ENCODE assay signal across 10 mouse cellular contexts in the genomic region with DNA sequence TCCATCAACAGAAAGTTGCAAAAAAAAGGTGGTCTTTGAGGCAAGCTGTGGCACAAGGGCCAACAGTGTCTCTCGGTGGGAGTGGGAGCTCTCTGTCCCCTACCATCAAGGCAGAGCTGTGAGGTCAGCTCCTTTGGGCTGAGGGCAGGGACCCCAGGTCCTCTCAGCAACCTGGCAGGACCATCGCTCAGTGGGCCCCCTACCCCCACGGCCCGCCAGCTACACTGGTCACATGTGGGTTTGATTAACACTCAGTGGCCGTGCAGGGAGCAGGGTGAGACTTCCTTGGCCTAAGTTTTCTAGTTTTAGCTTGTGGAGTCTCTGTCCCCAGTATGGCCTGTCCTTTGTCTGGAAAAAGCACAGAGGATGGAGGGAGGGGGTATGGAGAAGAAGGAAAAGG. TPM values are rescaled to one million over a fixed set of nuclear protein-coding genes. Genes with fewer than 3 reads are reported as not detected.
DNase-seq lines count a peak whose midpoint lies in the region; ATAC-seq lines count a peak whose summit lies in the region.
"Had no signal": no experiment of that assay in that cellular context is flagged by ENCODE, and none has a peak within 500 bp of the region (broad histone marks: within the 10 kb centered on the region; RNA-seq: fewer than 3 reads in every experiment).

No protein-coding gene starts in this region.

- no peak for DNase-seq in kidney, postnatal 36 days
- no peak for DNase-seq in embryonic facial prominence, embryonic 14.5 days (ENCODE audit: low spot score)
- no peak for DNase-seq in adipocyte (ENCODE audit: low spot score)
- DNase-seq in layer of hippocampus, adult 18-20 months (ENCODE audit: low spot score in 2 of 2) = no peak
- DNase-seq: thymus, postnatal 25 days had no signal

- no peak for ATAC-seq in kidney, embryonic 14.5 days (ENCODE audit: low FRiP score, low TSS enrichment)
- no peak for ATAC-seq in embryonic facial prominence, embryonic 14.5 days (ENCODE audit: low read depth)
- no peak for ATAC-seq in hindbrain, embryonic 13.5 days (ENCODE audit: low FRiP score)
- ATAC-seq in midbrain, embryonic 13.5 days = no peak
- ATAC-seq in megakaryocyte-erythroid progenitor cell, adult 5-6 weeks (replicated peaks; ENCODE audit: low FRiP score, low TSS enrichment, poor library complexity, severe bottlenecking) = no peak

- H3K4me2 ChIP-seq in kidney, embryonic 14.5 days (replicated peaks; ENCODE audit: low read depth, low read length) = peak overlapping the region; percentile 81
- peak overlapping the region; percentile 84 for H3K4me2 ChIP-seq in embryonic facial prominence, embryonic 14.5 days (ENCODE audit: low read depth, low read length)
- peak overlapping the region; percentile 94 for H3K4me2 ChIP-seq in hindbrain, embryonic 13.5 days
- H3K4me2 ChIP-seq in midbrain, embryonic 13.5 days (replicated peaks) = peak overlapping the region; percentile 97

- H3K36me3 ChIP-seq in kidney, embryonic 14.5 days (ENCODE audit: control insufficient read depth, insufficient read depth, low read length) = peaks cover 3% of the 10 kb centered on the region; the same call in 1 of the 2 replicates
- H3K36me3 ChIP-seq in embryonic facial prominence, embryonic 14.5 days (ENCODE audit: control insufficient read depth, insufficient read depth, low read length) = peaks cover 11% of the 10 kb centered on the region; the same call in 1 of the 2 replicates
- peaks cover 12% of the 10 kb centered on the region for H3K36me3 ChIP-seq in hindbrain, embryonic 13.5 days
- H3K36me3 ChIP-seq in midbrain, embryonic 13.5 days = peaks cover 14% of the 10 kb centered on the region

- 45% methylated on average over 5 of the region's 5 CpGs for WGBS in kidney, embryonic 14.5 days
- WGBS in embryonic facial prominence, embryonic 14.5 days = 19% methylated on average over 5 of the region's 5 CpGs
- 41% methylated on average over 5 of the region's 5 CpGs for WGBS in hindbrain, embryonic 13.5 days
- WGBS in midbrain, embryonic 13.5 days = 30% methylated on average over 5 of the region's 5 CpGs

- H3K4me3 ChIP-seq in kidney, embryonic 14.5 days (ENCODE audit: low read length) = peak overlapping the region; percentile 75; the same call in 1 of the 2 replicates
- H3K4me3 ChIP-seq in embryonic facial prominence, embryonic 14.5 days (ENCODE audit: low read depth, low read length) = peak overlapping the region; percentile 76
- H3K4me3 ChIP-seq in hindbrain, embryonic 13.5 days = peak overlapping the region; percentile 82
- H3K4me3 ChIP-seq in midbrain, embryonic 13.5 days (replicated peaks) = peak overlapping the region; percentile 90
- H3K4me3 ChIP-seq: erythroblast, embryonic 14.5 days had no signal

- no peaks in the 10 kb centered on the region; the same call in 1 of the 2 replicates for H3K27me3 ChIP-seq in kidney, embryonic 14.5 days (ENCODE audit: control insufficient read depth, insufficient read depth, low read length)
- no peaks in the 10 kb centered on the region for H3K27me3 ChIP-seq in embryonic facial prominence, embryonic 14.5 days (replicated peaks; ENCODE audit: control insufficient read depth, insufficient read depth, low read length)
- peaks cover 4% of the 10 kb centered on the region; the same call in 1 of the 2 replicates for H3K27me3 ChIP-seq in hindbrain, embryonic 13.5 days
- no peaks in the 10 kb centered on the region for H3K27me3 ChIP-seq in midbrain, embryonic 13.5 days

- H3K9me3 ChIP-seq in kidney, embryonic 14.5 days (ENCODE audit: control insufficient read depth, low read length) = no peaks in the 10 kb centered on the region
- H3K9me3 ChIP-seq in embryonic facial prominence, embryonic 14.5 days (ENCODE audit: control insufficient read depth, low read length) = no peaks in the 10 kb centered on the region
- H3K9me3 ChIP-seq in hindbrain, embryonic 13.5 days = no peaks in the 10 kb centered on the region
- no peaks in the 10 kb centered on the region for H3K9me3 ChIP-seq in midbrain, embryonic 13.5 days

- peak overlapping the region; percentile 82; the same call in 1 of the 2 replicates for H3K9ac ChIP-seq in kidney, embryonic 14.5 days (ENCODE audit: low read depth, low read length)
- peak overlapping the region; percentile 88 for H3K9ac ChIP-seq in embryonic facial prominence, embryonic 14.5 days (ENCODE audit: low read depth, low read length)
- H3K9ac ChIP-seq in hindbrain, embryonic 13.5 days = peak overlapping the region; percentile 97
- peak overlapping the region; percentile 99 for H3K9ac ChIP-seq in midbrain, embryonic 13.5 days (replicated peaks)

- H3K27ac ChIP-seq in kidney, embryonic 14.5 days (ENCODE audit: low read depth, low read length) = no peak overlapping the region
- H3K27ac ChIP-seq in embryonic facial prominence, embryonic 14.5 days (replicated peaks; ENCODE audit: low read depth, low read length) = no peak overlapping the region
- H3K27ac ChIP-seq in hindbrain, embryonic 13.5 days = no peak overlapping the region
- peak overlapping the region; percentile 91; the same call in 1 of the 2 replicates for H3K27ac ChIP-seq in midbrain, embryonic 13.5 days

- H3K4me1 ChIP-seq in kidney, embryonic 14.5 days (ENCODE audit: control insufficient read depth, insufficient read depth, low read length) = peaks cover 11% of the 10 kb centered on the region
- peaks cover 16% of the 10 kb centered on the region for H3K4me1 ChIP-seq in embryonic facial prominence, embryonic 14.5 days (ENCODE audit: control insufficient read depth, insufficient read depth, low read length)
- H3K4me1 ChIP-seq in hindbrain, embryonic 13.5 days (replicated peaks) = peaks cover 48% of the 10 kb centered on the region
- H3K4me1 ChIP-seq in midbrain, embryonic 13.5 days (replicated peaks) = peaks cover 80% of the 10 kb centered on the region

RNA-seq across cellular contexts. Expression of gene Efna2, which starts 1.5 kb away (rescaled TPM):
- 15.4 and 17.3 TPM in 2 replicates for polyA plus RNA-seq in kidney, embryonic 14.5 days (2014; fragmentation: Nextera tagmentation; extraction: Ambion mirVana)
- 20.9 and 23.6 TPM in 2 replicates for polyA plus RNA-seq in embryonic facial prominence, embryonic 14.5 days (2014; fragmentation: Nextera tagmentation; extraction: Ambion mirVana)
- polyA plus RNA-seq in hindbrain, embryonic 13.5 days (2015; fragmentation: Nextera tagmentation; extraction: Ambion mirVana) = 18.8 and 21.4 TPM in 2 replicates
- polyA plus RNA-seq in midbrain, embryonic 13.5 days (2015; fragmentation: Nextera tagmentation; extraction: Ambion mirVana) = 34.5 and 41.3 TPM in 2 replicates
- total RNA-seq in megakaryocyte-erythroid progenitor cell, adult 5-6 weeks (2014; fragmentation: Nextera tagmentation) = 0.40 TPM in 1 of 2 replicates, not detected in the other
- 0.80 TPM in 1 of 2 replicates, not detected in the other for total RNA-seq in megakaryocyte-erythroid progenitor cell, adult 5-6 weeks (2017)
- 10 to 100 TPM in 1 of 2 experiments, 1 to 10 TPM in 1; 8.9 to 10.1 TPM for total RNA-seq in layer of hippocampus, adult 18-20 months (2021)

RNA-seq across cellular contexts. Expression of gene 1600002K03Rik, which starts 8.1 kb away (rescaled TPM):
- 10.3 and 12.1 TPM in 2 replicates for polyA plus RNA-seq in kidney, embryonic 14.5 days (2014; fragmentation: Nextera tagmentation; extraction: Ambion mirVana)
- 11.0 and 13.1 TPM in 2 replicates for polyA plus RNA-seq in embryonic facial prominence, embryonic 14.5 days (2014; fragmentation: Nextera tagmentation; extraction: Ambion mirVana)
- polyA plus RNA-seq in hindbrain, embryonic 13.5 days (2015; fragmentation: Nextera tagmentation; extraction: Ambion mirVana) = 11.9 and 14.1 TPM in 2 replicates
- 11.9 and 14.5 TPM in 2 replicates for polyA plus RNA-seq in midbrain, embryonic 13.5 days (2015; fragmentation: Nextera tagmentation; extraction: Ambion mirVana)
- 14.2 and 22.9 TPM in 2 replicates for total RNA-seq in megakaryocyte-erythroid progenitor cell, adult 5-6 weeks (2014; fragmentation: Nextera tagmentation)
- 25.4 and 27.8 TPM in 2 replicates for total RNA-seq in megakaryocyte-erythroid progenitor cell, adult 5-6 weeks (2017)
- 1 to 10 TPM; 6.4 to 6.5 TPM for total RNA-seq in layer of hippocampus, adult 18-20 months (2021)

RNA-seq across cellular contexts. Expression of gene Cirbp, which starts 15.0 kb away (rescaled TPM):
- 80.0 and 104 TPM in 2 replicates for polyA plus RNA-seq in kidney, embryonic 14.5 days (2014; fragmentation: Nextera tagmentation; extraction: Ambion mirVana)
- polyA plus RNA-seq in embryonic facial prominence, embryonic 14.5 days (2014; fragmentation: Nextera tagmentation; extraction: Ambion mirVana) = 59.7 and 88.3 TPM in 2 replicates
- 364 and 409 TPM in 2 replicates for polyA plus RNA-seq in hindbrain, embryonic 13.5 days (2015; fragmentation: Nextera tagmentation; extraction: Ambion mirVana)
- 354 and 412 TPM in 2 replicates for polyA plus RNA-seq in midbrain, embryonic 13.5 days (2015; fragmentation: Nextera tagmentation; extraction: Ambion mirVana)
- 31.5 and 44.0 TPM in 2 replicates for total RNA-seq in megakaryocyte-erythroid progenitor cell, adult 5-6 weeks (2014; fragmentation: Nextera tagmentation)
- total RNA-seq in megakaryocyte-erythroid progenitor cell, adult 5-6 weeks (2017) = 30.8 and 73.1 TPM in 2 replicates
- 10 to 100 TPM; 60.7 to 76.4 TPM for total RNA-seq in layer of hippocampus, adult 18-20 months (2021)

RNA-seq across cellular contexts. Expression of gene Midn, which starts 32.8 kb away (rescaled TPM):
- 42.3 and 46.2 TPM in 2 replicates for polyA plus RNA-seq in kidney, embryonic 14.5 days (2014; fragmentation: Nextera tagmentation; extraction: Ambion mirVana)
- 34.2 and 37.0 TPM in 2 replicates for polyA plus RNA-seq in embryonic facial prominence, embryonic 14.5 days (2014; fragmentation: Nextera tagmentation; extraction: Ambion mirVana)
- 32.4 and 34.7 TPM in 2 replicates for polyA plus RNA-seq in hindbrain, embryonic 13.5 days (2015; fragmentation: Nextera tagmentation; extraction: Ambion mirVana)
- 35.9 and 40.6 TPM in 2 replicates for polyA plus RNA-seq in midbrain, embryonic 13.5 days (2015; fragmentation: Nextera tagmentation; extraction: Ambion mirVana)
- 30.9 and 34.0 TPM in 2 replicates for total RNA-seq in megakaryocyte-erythroid progenitor cell, adult 5-6 weeks (2014; fragmentation: Nextera tagmentation)
- total RNA-seq in megakaryocyte-erythroid progenitor cell, adult 5-6 weeks (2017) = 9.4 and 10.5 TPM in 2 replicates
- total RNA-seq in layer of hippocampus, adult 18-20 months (2021) = 10 to 100 TPM; 59.4 to 68.4 TPM

RNA-seq across cellular contexts. Expression of gene Cbarp, which starts 40.2 kb away (rescaled TPM):
- 8.1 and 8.4 TPM in 2 replicates for polyA plus RNA-seq in kidney, embryonic 14.5 days (2014; fragmentation: Nextera tagmentation; extraction: Ambion mirVana)
- polyA plus RNA-seq in embryonic facial prominence, embryonic 14.5 days (2014; fragmentation: Nextera tagmentation; extraction: Ambion mirVana) = 7.3 and 9.0 TPM in 2 replicates
- polyA plus RNA-seq in hindbrain, embryonic 13.5 days (2015; fragmentation: Nextera tagmentation; extraction: Ambion mirVana) = 57.4 and 59.2 TPM in 2 replicates
- 40.6 and 45.3 TPM in 2 replicates for polyA plus RNA-seq in midbrain, embryonic 13.5 days (2015; fragmentation: Nextera tagmentation; extraction: Ambion mirVana)
- 5.2 and 10.5 TPM in 2 replicates for total RNA-seq in megakaryocyte-erythroid progenitor cell, adult 5-6 weeks (2014; fragmentation: Nextera tagmentation)
- 3.7 TPM in 1 of 2 replicates, not detected in the other for total RNA-seq in megakaryocyte-erythroid progenitor cell, adult 5-6 weeks (2017)
- total RNA-seq in layer of hippocampus, adult 18-20 months (2021) = 100 to 1,000 TPM; 362 to 363 TPM
